Mouse (Mus musculus): Measurements from ENCODE around the gene Lactbl1. TPM values are rescaled to one million over a fixed set of nuclear protein-coding genes. Genes with fewer than 3 reads are reported as not detected.

Lactbl1 gene
- polyA plus RNA-seq, 1 experiment = not detected

- peak; percentile 71; the same call in 1 of the 2 replicates for TF ChIP-seq CTCF (IDR thresholded peaks at IDR 0.05; ENCODE audit: insufficient read depth, low read depth, low read length)
- TF ChIP-seq POLR2A (IDR thresholded peaks at IDR 0.05; ENCODE audit: insufficient read depth, low read depth, low read length) = no peak
- H3K27ac ChIP-seq (ENCODE audit: insufficient read depth, low read depth, low read length) = no peak overlapping the region
- H3K4me1 ChIP-seq (ENCODE audit: control insufficient read depth, insufficient read depth, low read length) = peaks cover 20% of the 10 kb centered on the region
- no peak overlapping the region for H3K4me3 ChIP-seq (ENCODE audit: insufficient read depth, low read depth, low read length)
- WGBS = 23% methylated on average over 11 of the region's 11 CpGs
These were observed 26.6 kb downstream of the Lactbl1 start for GRCm38 (mm10) chr4:136648922-136649479.

- H3K27ac ChIP-seq (ENCODE audit: insufficient read depth, low read depth, low read length) = no peak overlapping the region
- H3K4me3 ChIP-seq (ENCODE audit: insufficient read depth, low read depth, low read length) = no peak overlapping the region
- no peak for TF ChIP-seq POLR2A (IDR thresholded peaks at IDR 0.05; ENCODE audit: insufficient read depth, low read depth, low read length)
- TF ChIP-seq CTCF (IDR thresholded peaks at IDR 0.05; ENCODE audit: insufficient read depth, low read depth, low read length) = no peak
- WGBS = 31% methylated on average over 13 of the region's 13 CpGs
- H3K4me1 ChIP-seq (ENCODE audit: control insufficient read depth, insufficient read depth, low read length) = peaks cover 20% of the 10 kb centered on the region
These were observed 27.2 kb downstream of the Lactbl1 start for GRCm38 (mm10) chr4:136649480-136650196.

- 89% methylated on average over 8 of the region's 8 CpGs for WGBS
- no peak for TF ChIP-seq CTCF (IDR thresholded peaks at IDR 0.05; ENCODE audit: insufficient read depth, low read depth, low read length)
- no peak for TF ChIP-seq POLR2A (IDR thresholded peaks at IDR 0.05; ENCODE audit: insufficient read depth, low read depth, low read length)
- H3K27ac ChIP-seq (ENCODE audit: insufficient read depth, low read depth, low read length) = no peak overlapping the region
These were observed 27.8 kb downstream of the Lactbl1 start for GRCm38 (mm10) chr4:136650261-136650660.

GRCm38 (mm10) chr4:136651357-136651811, 29.0 kb downstream of the Lactbl1 start:
- Histone ChIP-seq H3K4me3 (ENCODE audit: insufficient read depth, low read depth, low read length) (no peak overlapping the region), H3K27ac (ENCODE audit: insufficient read depth, low read depth, low read length) (no peak overlapping the region), H3K4me1 (ENCODE audit: control insufficient read depth, insufficient read depth, low read length) (peaks cover 20% of the 10 kb centered on the region)
- WGBS = 65% methylated on average over 3 of the region's 3 CpGs
- no peak for TF ChIP-seq POLR2A (IDR thresholded peaks at IDR 0.05; ENCODE audit: insufficient read depth, low read depth, low read length)
- peak; percentile 87 for TF ChIP-seq CTCF (IDR thresholded peaks at IDR 0.05; ENCODE audit: insufficient read depth, low read depth, low read length)

More at GRCm38 (mm10) chr4:136650261-136650660, 27.8 kb downstream of the Lactbl1 start:
- H3K4me3 ChIP-seq (ENCODE audit: insufficient read depth, low read depth, low read length) = no peak overlapping the region
- peaks cover 20% of the 10 kb centered on the region for H3K4me1 ChIP-seq (ENCODE audit: control insufficient read depth, insufficient read depth, low read length)

GRCm38 (mm10) chr4:136651882-136652527, 29.6 kb downstream of the Lactbl1 start:
- WGBS = 56% methylated on average over 13 of the region's 13 CpGs
- H3K27ac ChIP-seq (ENCODE audit: insufficient read depth, low read depth, low read length) = no peak overlapping the region
- H3K4me1 ChIP-seq (ENCODE audit: control insufficient read depth, insufficient read depth, low read length) = peaks cover 20% of the 10 kb centered on the region
- H3K4me3 ChIP-seq (ENCODE audit: insufficient read depth, low read depth, low read length) = no peak overlapping the region
- TF ChIP-seq CTCF (IDR thresholded peaks at IDR 0.05; ENCODE audit: insufficient read depth, low read depth, low read length) = no peak
- no peak for TF ChIP-seq POLR2A (IDR thresholded peaks at IDR 0.05; ENCODE audit: insufficient read depth, low read depth, low read length)

GRCm38 (mm10) chr4:136652528-136652910, 30.1 kb downstream of the Lactbl1 start:
- H3K27ac ChIP-seq (ENCODE audit: insufficient read depth, low read depth, low read length) = no peak overlapping the region
- 71% methylated on average over 11 of the region's 11 CpGs for WGBS

GRCm38 (mm10) chr4:136653019-136653418, 30.6 kb downstream of the Lactbl1 start:
- TF ChIP-seq POLR2A (IDR thresholded peaks at IDR 0.05; ENCODE audit: insufficient read depth, low read depth, low read length) (no peak), CTCF (IDR thresholded peaks at IDR 0.05; ENCODE audit: insufficient read depth, low read depth, low read length) (no peak)
- H3K4me3 ChIP-seq (ENCODE audit: insufficient read depth, low read depth, low read length) = no peak overlapping the region
- H3K27ac ChIP-seq (ENCODE audit: insufficient read depth, low read depth, low read length) = no peak overlapping the region
- H3K4me1 ChIP-seq (ENCODE audit: control insufficient read depth, insufficient read depth, low read length) = peaks cover 20% of the 10 kb centered on the region
- 75% methylated on average over 6 of the region's 6 CpGs for WGBS

More at GRCm38 (mm10) chr4:136652528-136652910, 30.1 kb downstream of the Lactbl1 start:
- peaks cover 20% of the 10 kb centered on the region for H3K4me1 ChIP-seq (ENCODE audit: control insufficient read depth, insufficient read depth, low read length)
- H3K4me3 ChIP-seq (ENCODE audit: insufficient read depth, low read depth, low read length) = no peak overlapping the region
- TF ChIP-seq POLR2A (IDR thresholded peaks at IDR 0.05; ENCODE audit: insufficient read depth, low read depth, low read length) (no peak), CTCF (IDR thresholded peaks at IDR 0.05; ENCODE audit: insufficient read depth, low read depth, low read length) (no peak)

- 87% methylated on average over 10 of the region's 10 CpGs for WGBS
- H3K4me1 ChIP-seq (ENCODE audit: control insufficient read depth, insufficient read depth, low read length) = peaks cover 20% of the 10 kb centered on the region
- no peak overlapping the region for H3K27ac ChIP-seq (ENCODE audit: insufficient read depth, low read depth, low read length)
- H3K4me3 ChIP-seq (ENCODE audit: insufficient read depth, low read depth, low read length) = no peak overlapping the region
- no peak for TF ChIP-seq POLR2A (IDR thresholded peaks at IDR 0.05; ENCODE audit: insufficient read depth, low read depth, low read length)
- TF ChIP-seq CTCF (IDR thresholded peaks at IDR 0.05; ENCODE audit: insufficient read depth, low read depth, low read length) = no peak
These were observed 31.3 kb downstream of the Lactbl1 start for GRCm38 (mm10) chr4:136653692-136654234.
